Mouse (Mus musculus) kidney, adult 2 months (tissue): ENCODE data around the gene Dpp9.

Experiments used
- CTCF ChIP-seq: fragments of 200-500 bp; conservative IDR thresholded peaks from 2 replicates; pipeline ENCODE4 v1.5.1; 2011; ENCODE audit warnings: low read depth, mild to moderate bottlenecking, control low read depth, low read length, moderate library complexity, mixed read lengths; ENCODE audit not compliant: insufficient read depth, insufficient read length
- POLR2A ChIP-seq: fragments of 200-500 bp; IDR thresholded peaks from one replicate; pipeline ENCODE4 v1.6.1; 2011; ENCODE audit warnings: low read depth, low read length, control low read depth

DNA sequence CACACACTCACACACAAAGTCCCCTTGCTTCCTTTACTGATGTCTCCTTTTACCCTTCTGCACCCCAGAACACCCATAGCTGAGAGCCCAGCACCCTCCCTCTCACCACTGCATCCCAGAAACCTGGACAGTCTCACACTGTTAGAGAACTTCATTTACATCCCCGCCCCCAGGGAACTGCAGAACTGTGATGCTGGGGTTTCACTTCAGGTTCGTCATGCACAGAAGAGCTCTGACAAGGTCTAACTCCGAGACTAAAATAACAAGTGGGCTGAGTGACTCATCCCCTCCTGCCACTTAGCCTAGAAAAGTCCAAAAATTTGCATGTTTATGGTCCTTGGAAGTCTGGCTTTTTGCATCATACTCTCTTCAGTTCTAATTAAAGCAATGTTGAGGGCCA lies 47.6 kb upstream of the Dpp9 start:
- TF ChIP-seq CTCF: no peak
- no peak for TF ChIP-seq POLR2A
